Mouse (Mus musculus): ENCODE measurements around the gene Morn1. TPM values are rescaled to one million over a fixed set of nuclear protein-coding genes. Genes with fewer than 3 reads are reported as not detected.

Morn1 gene
- polyA plus RNA-seq, 1 experiment from 2014 or later, result 4.7 TPM

- Histone ChIP-seq H3K4me1 (ENCODE audit: control insufficient read depth, insufficient read depth, low read length) (peaks cover 28% of the 10 kb centered on the region), H3K9me3 (ENCODE audit: control insufficient read depth, low read length) (no peaks in the 10 kb centered on the region), H3K27ac (replicated peaks; ENCODE audit: low read depth, low read length) (peak overlapping the region; percentile 90), H3K36me3 (ENCODE audit: control insufficient read depth, insufficient read depth, low read length) (peaks cover 17% of the 10 kb centered on the region), H3K27me3 (replicated peaks; ENCODE audit: control insufficient read depth, insufficient read depth, low read length) (no peaks in the 10 kb centered on the region), H3K9ac (ENCODE audit: low read depth, low read length) (peak overlapping the region; percentile 81), H3K4me3 (ENCODE audit: low read depth, low read length) (peak overlapping the region; percentile 48), H3K4me2 (ENCODE audit: low read depth, low read length) (peak overlapping the region; percentile 86)
- ATAC-seq (ENCODE audit: low read depth) (peak; percentile 91), DNase-seq (ENCODE audit: low spot score) (peak; percentile 94)
- WGBS, result 8% methylated on average over 21 of the region's 73 CpGs
These were observed 64.1 kb downstream of the Morn1 start for GRCm38 (mm10) chr4:155150276-155151113.

GRCm38 (mm10) chr4:155151221-155151788 is 64.9 kb downstream of the Morn1 start:
- ATAC-seq (ENCODE audit: low read depth), result no peak
- no peaks in the 10 kb centered on the region for H3K9me3 ChIP-seq (ENCODE audit: control insufficient read depth, low read length)
- peak overlapping the region; percentile 81 for H3K9ac ChIP-seq (ENCODE audit: low read depth, low read length)
- H3K27ac ChIP-seq (replicated peaks; ENCODE audit: low read depth, low read length), result peak overlapping the region; percentile 90
- peak overlapping the region; percentile 48 for H3K4me3 ChIP-seq (ENCODE audit: low read depth, low read length)
- WGBS, result 45% methylated on average over 12 of the region's 12 CpGs
- H3K4me1 ChIP-seq (ENCODE audit: control insufficient read depth, insufficient read depth, low read length), result peaks cover 21% of the 10 kb centered on the region
- peaks cover 26% of the 10 kb centered on the region for H3K36me3 ChIP-seq (ENCODE audit: control insufficient read depth, insufficient read depth, low read length)
- peak overlapping the region; percentile 86 for H3K4me2 ChIP-seq (ENCODE audit: low read depth, low read length)
- H3K27me3 ChIP-seq (replicated peaks; ENCODE audit: control insufficient read depth, insufficient read depth, low read length), result no peaks in the 10 kb centered on the region
- DNase-seq (ENCODE audit: low spot score), result no peak

- H3K27ac ChIP-seq (replicated peaks; ENCODE audit: low read depth, low read length), result peak overlapping the region; percentile 90; the same call in 1 of the 2 replicates
These were observed 65.5 kb downstream of the Morn1 start for GRCm38 (mm10) chr4:155151845-155152244.

GRCm38 (mm10) chr4:155152476-155152875 is 66.1 kb downstream of the Morn1 start:
- H3K9ac ChIP-seq (ENCODE audit: low read depth, low read length), result no peak overlapping the region
- 88% methylated on average over 6 of the region's 6 CpGs for WGBS
- ATAC-seq (ENCODE audit: low read depth), result no peak

More at GRCm38 (mm10) chr4:155151845-155152244, 65.5 kb downstream of the Morn1 start:
- 58% methylated on average over 4 of the region's 4 CpGs for WGBS
- no peak overlapping the region for H3K9ac ChIP-seq (ENCODE audit: low read depth, low read length)
- H3K4me1 ChIP-seq (ENCODE audit: control insufficient read depth, insufficient read depth, low read length), result peaks cover 19% of the 10 kb centered on the region
- H3K27me3 ChIP-seq (replicated peaks; ENCODE audit: control insufficient read depth, insufficient read depth, low read length), result no peaks in the 10 kb centered on the region
- H3K9me3 ChIP-seq (ENCODE audit: control insufficient read depth, low read length), result no peaks in the 10 kb centered on the region
- peaks cover 31% of the 10 kb centered on the region for H3K36me3 ChIP-seq (ENCODE audit: control insufficient read depth, insufficient read depth, low read length)
- DNase-seq (ENCODE audit: low spot score) (no peak), ATAC-seq (ENCODE audit: low read depth) (no peak)
- H3K4me3 ChIP-seq (ENCODE audit: low read depth, low read length), result no peak overlapping the region
- H3K4me2 ChIP-seq (ENCODE audit: low read depth, low read length), result peak overlapping the region; percentile 86; the same call in 1 of the 2 replicates

GRCm38 (mm10) chr4:155153389-155154072 is 67.2 kb downstream of the Morn1 start:
- 85% methylated on average over 3 of the region's 3 CpGs for WGBS
- Histone ChIP-seq H3K27me3 (replicated peaks; ENCODE audit: control insufficient read depth, insufficient read depth, low read length) (no peaks in the 10 kb centered on the region), H3K9ac (ENCODE audit: low read depth, low read length) (no peak overlapping the region), H3K27ac (replicated peaks; ENCODE audit: low read depth, low read length) (no peak overlapping the region), H3K4me2 (ENCODE audit: low read depth, low read length) (no peak overlapping the region), H3K4me1 (ENCODE audit: control insufficient read depth, insufficient read depth, low read length) (peaks cover 19% of the 10 kb centered on the region), H3K36me3 (ENCODE audit: control insufficient read depth, insufficient read depth, low read length) (peaks cover 48% of the 10 kb centered on the region), H3K9me3 (ENCODE audit: control insufficient read depth, low read length) (no peaks in the 10 kb centered on the region), H3K4me3 (ENCODE audit: low read depth, low read length) (no peak overlapping the region)
- ATAC-seq (ENCODE audit: low read depth) (no peak), DNase-seq (ENCODE audit: low spot score) (no peak)

More at GRCm38 (mm10) chr4:155152476-155152875, 66.1 kb downstream of the Morn1 start:
- H3K27me3 ChIP-seq (replicated peaks; ENCODE audit: control insufficient read depth, insufficient read depth, low read length), result no peaks in the 10 kb centered on the region
- H3K9me3 ChIP-seq (ENCODE audit: control insufficient read depth, low read length), result no peaks in the 10 kb centered on the region
- H3K4me2 ChIP-seq (ENCODE audit: low read depth, low read length), result no peak overlapping the region
- H3K27ac ChIP-seq (replicated peaks; ENCODE audit: low read depth, low read length), result no peak overlapping the region
- no peak overlapping the region for H3K4me3 ChIP-seq (ENCODE audit: low read depth, low read length)
- peaks cover 19% of the 10 kb centered on the region for H3K4me1 ChIP-seq (ENCODE audit: control insufficient read depth, insufficient read depth, low read length)
- DNase-seq (ENCODE audit: low spot score), result no peak
- H3K36me3 ChIP-seq (ENCODE audit: control insufficient read depth, insufficient read depth, low read length), result peaks cover 37% of the 10 kb centered on the region

- Histone ChIP-seq H3K4me2 (ENCODE audit: low read depth, low read length) (no peak overlapping the region), H3K4me1 (ENCODE audit: control insufficient read depth, insufficient read depth, low read length) (peaks cover 16% of the 10 kb centered on the region), H3K9ac (ENCODE audit: low read depth, low read length) (no peak overlapping the region), H3K36me3 (ENCODE audit: control insufficient read depth, insufficient read depth, low read length) (peaks cover 61% of the 10 kb centered on the region), H3K27ac (replicated peaks; ENCODE audit: low read depth, low read length) (no peak overlapping the region), H3K27me3 (replicated peaks; ENCODE audit: control insufficient read depth, insufficient read depth, low read length) (no peaks in the 10 kb centered on the region), H3K9me3 (ENCODE audit: control insufficient read depth, low read length) (no peaks in the 10 kb centered on the region), H3K4me3 (ENCODE audit: low read depth, low read length) (no peak overlapping the region)
- WGBS, result 41% methylated on average over 11 of the region's 11 CpGs
- ATAC-seq (ENCODE audit: low read depth) (no peak), DNase-seq (ENCODE audit: low spot score) (no peak)
These were observed 68.6 kb downstream of the Morn1 start for GRCm38 (mm10) chr4:155154986-155155385.

GRCm38 (mm10) chr4:155156734-155157133 is 70.4 kb downstream of the Morn1 start:
- no peaks in the 10 kb centered on the region for H3K9me3 ChIP-seq (ENCODE audit: control insufficient read depth, low read length)
- ATAC-seq (ENCODE audit: low read depth) (no peak), DNase-seq (ENCODE audit: low spot score) (no peak)
- WGBS, result 93% methylated on average over 17 of the region's 17 CpGs
- H3K4me2 ChIP-seq (ENCODE audit: low read depth, low read length), result no peak overlapping the region
- no peaks in the 10 kb centered on the region for H3K27me3 ChIP-seq (replicated peaks; ENCODE audit: control insufficient read depth, insufficient read depth, low read length)
- H3K4me1 ChIP-seq (ENCODE audit: control insufficient read depth, insufficient read depth, low read length), result peaks cover 2% of the 10 kb centered on the region
- H3K27ac ChIP-seq (replicated peaks; ENCODE audit: low read depth, low read length), result no peak overlapping the region
- H3K4me3 ChIP-seq (ENCODE audit: low read depth, low read length), result no peak overlapping the region
- no peak overlapping the region for H3K9ac ChIP-seq (ENCODE audit: low read depth, low read length)
- peaks cover 66% of the 10 kb centered on the region for H3K36me3 ChIP-seq (ENCODE audit: control insufficient read depth, insufficient read depth, low read length)

- Histone ChIP-seq H3K9me3 (ENCODE audit: control insufficient read depth, low read length) (no peaks in the 10 kb centered on the region), H3K9ac (ENCODE audit: low read depth, low read length) (no peak overlapping the region), H3K27ac (replicated peaks; ENCODE audit: low read depth, low read length) (no peak overlapping the region), H3K36me3 (ENCODE audit: control insufficient read depth, insufficient read depth, low read length) (peaks cover 63% of the 10 kb centered on the region), H3K4me1 (ENCODE audit: control insufficient read depth, insufficient read depth, low read length) (peaks cover 12% of the 10 kb centered on the region), H3K4me2 (ENCODE audit: low read depth, low read length) (no peak overlapping the region), H3K4me3 (ENCODE audit: low read depth, low read length) (no peak overlapping the region), H3K27me3 (replicated peaks; ENCODE audit: control insufficient read depth, insufficient read depth, low read length) (no peaks in the 10 kb centered on the region)
- DNase-seq (ENCODE audit: low spot score), result no peak
- ATAC-seq (ENCODE audit: low read depth), result no peak
- WGBS, result 83% methylated on average over 26 of the region's 27 CpGs
These were observed 71.6 kb downstream of the Morn1 start for GRCm38 (mm10) chr4:155157871-155158542.
